Mouse (Mus musculus) limb, embryonic 14.5 days (tissue): ENCODE data around the gene Rom1. TPM values are rescaled to one million over a fixed set of nuclear protein-coding genes. Genes with fewer than 3 reads are reported as not detected.
A peak's percentile ranks its signal among the peaks of the same experiment; 100 is the strongest.

Experiments
- ATAC-seq: fragments of 200-750 bp; cut with Nextera tagmentation; 2 replicates; pipeline ENCODE4 v1.8.0; 2017; ENCODE audit warnings: low read depth, moderate number of reproducible peaks, moderate TSS enrichment; ENCODE audit not compliant: low FRiP score
- DNase-seq: peaks from one replicate; pipeline ENCODE4 v3.0.0-alpha.2; 2015; ENCODE audit warnings: low spot score
- H3K27ac ChIP-seq: fragments of 300-500 bp; sonication (generic); replicated peaks from 2 replicates; pipeline ENCODE4 v1.5.1; 2014; ENCODE audit warnings: low read depth, mild to moderate bottlenecking, low read length, moderate library complexity, mixed read lengths
- H3K27me3 ChIP-seq: fragments of 300-500 bp; sonication (generic); 2 replicates; pipeline ENCODE4 v1.6.1; 2014; ENCODE audit warnings: low read length, mixed read lengths; ENCODE audit not compliant: control insufficient read depth, insufficient read depth
- H3K36me3 ChIP-seq: fragments of 300-500 bp; sonication (generic); 2 replicates; pipeline ENCODE4 v1.6.1; 2014; ENCODE audit warnings: mild to moderate bottlenecking, low read length, moderate library complexity, mixed read lengths; ENCODE audit not compliant: control insufficient read depth, insufficient read depth
- H3K4me1 ChIP-seq: fragments of 300-500 bp; sonication (generic); 2 replicates; pipeline ENCODE4 v1.6.1; 2014; ENCODE audit warnings: antibody characterized with exemption, low read length, mixed read lengths; ENCODE audit not compliant: control insufficient read depth, insufficient read depth
- H3K4me2 ChIP-seq: fragments of 300-500 bp; sonication (generic); replicated peaks from 2 replicates; pipeline ENCODE4 v1.6.1; 2014; ENCODE audit warnings: low read depth, mild to moderate bottlenecking, low read length, moderate library complexity; ENCODE audit not compliant: severe bottlenecking
- H3K4me3 ChIP-seq: fragments of 300-500 bp; sonication (generic); replicated peaks from 2 replicates; pipeline ENCODE4 v1.5.1; 2014; ENCODE audit warnings: low read length
- H3K9ac ChIP-seq: fragments of 300-500 bp; sonication (generic); 2 replicates; pipeline ENCODE4 v1.6.1; 2014; ENCODE audit warnings: mild to moderate bottlenecking, low read depth, low read length, moderate library complexity; ENCODE audit not compliant: severe bottlenecking
- H3K9me3 ChIP-seq: fragments of 300-500 bp; sonication (generic); 2 replicates; pipeline ENCODE4 v1.6.1; 2016; ENCODE audit warnings: low read length; ENCODE audit not compliant: control insufficient read depth
- POLR2A ChIP-seq: fragments of 200-500 bp; IDR thresholded peaks from 2 replicates; pipeline ENCODE4 v1.8.0; 2012; ENCODE audit warnings: inconsistent platforms, mild to moderate bottlenecking, moderate library complexity, borderline replicate concordance; ENCODE audit not compliant: insufficient read depth, insufficient read length; ENCODE audit errors: extremely low read depth
- WGBS: fragments of 180-500 bp; shearing (Covaris S2); extraction: QIAGEN DNeasy Blood & Tissue Kit; methylation state at CpG from one replicate; pipeline ENCODE4 v1.1.7; 2014; 5-methylcytosine and 5-hydroxymethylcytosine counted together
- polyA plus RNA-seq, 2 experiments: library from polyadenylated mRNA; depleted of rRNA in 1 of 2; stranded (reverse) in 1 of 2; unstranded in 1 of 2; fragments of >200 nt; fragmentation: Nextera tagmentation in 1 of 2; extraction: Ambion mirVana in 1 of 2; gene quantifications; 2 replicates each; pipeline versions ENCODE4 v1.2.1 to v1.2.3; 2012 to 2014

Gene Rom1
- polyA plus RNA-seq, 2 experiments = 2.0 to 5.2 TPM

- Histone ChIP-seq H3K9ac (peak overlapping the region; percentile 97), H3K27me3 (no peaks in the 10 kb centered on the region), H3K36me3 (peaks cover 61% of the 10 kb centered on the region), H3K4me2 (peak overlapping the region; percentile 61), H3K4me1 (peaks cover 21% of the 10 kb centered on the region), H3K9me3 (no peaks in the 10 kb centered on the region), H3K4me3 (peak overlapping the region; percentile 91), H3K27ac (peak overlapping the region; percentile 94)
- DNase-seq (peak; percentile 47), ATAC-seq (peak; percentile 38)
- under 1% methylated on average over 36 of the region's 46 CpGs for WGBS
- no peak for TF ChIP-seq POLR2A
Measured at GRCm38 (mm10) chr19:8942276-8942964, 13.3 kb upstream of the Rom1 start.

GRCm38 (mm10) chr19:8941515-8942217, 12.5 kb upstream of the Rom1 start, which contains the start of gene Mta2:
Gene Mta2, plus strand, starts transcription at chr19:8941875.
- 2% methylated on average over 64 of the region's 64 CpGs for WGBS

GRCm38 (mm10) chr19:8941136-8941514, 12.0 kb upstream of the Rom1 start:
- peak overlapping the region; percentile 97 for H3K9ac ChIP-seq
- H3K4me2 ChIP-seq = peak overlapping the region; percentile 61
- peak overlapping the region; percentile 91 for H3K4me3 ChIP-seq
- ATAC-seq (no peak), DNase-seq (no peak)
- peaks cover 63% of the 10 kb centered on the region for H3K36me3 ChIP-seq
- 32% methylated on average over 10 of the region's 10 CpGs for WGBS
- H3K4me1 ChIP-seq = peaks cover 21% of the 10 kb centered on the region
- peak overlapping the region; percentile 94 for H3K27ac ChIP-seq
- TF ChIP-seq POLR2A = no peak
- H3K27me3 ChIP-seq = no peaks in the 10 kb centered on the region
- no peaks in the 10 kb centered on the region for H3K9me3 ChIP-seq

More at GRCm38 (mm10) chr19:8941515-8942217, 12.5 kb upstream of the Rom1 start, which contains the start of gene Mta2:
- H3K4me3 ChIP-seq = peak within 1 kb of the TSS; percentile 91
- peak within 1 kb of the TSS; percentile 94 for H3K27ac ChIP-seq
- H3K9me3 ChIP-seq = no peaks in the 10 kb centered on the region
- H3K9ac ChIP-seq = peak within 1 kb of the TSS; percentile 97
- TF ChIP-seq POLR2A = peak; percentile 81; the same call in 1 of the 2 replicates
- H3K4me1 ChIP-seq = peaks cover 21% of the 10 kb centered on the region
- peaks cover 62% of the 10 kb centered on the region for H3K36me3 ChIP-seq
- ATAC-seq (peak; percentile 93), DNase-seq (peak; percentile 97)
- H3K4me2 ChIP-seq = peak within 1 kb of the TSS; percentile 61
- no peaks in the 10 kb centered on the region for H3K27me3 ChIP-seq

GRCm38 (mm10) chr19:8940526-8941133, 11.5 kb upstream of the Rom1 start:
- no peaks in the 10 kb centered on the region for H3K9me3 ChIP-seq
- peak overlapping the region; percentile 94; the same call in 1 of the 2 replicates for H3K27ac ChIP-seq
- 70% methylated on average over 15 of the region's 15 CpGs for WGBS
- peaks cover 21% of the 10 kb centered on the region for H3K4me1 ChIP-seq
- TF ChIP-seq POLR2A = no peak
- ATAC-seq = no peak
- no peaks in the 10 kb centered on the region for H3K27me3 ChIP-seq
- peaks cover 62% of the 10 kb centered on the region for H3K36me3 ChIP-seq
- DNase-seq = no peak
- H3K9ac ChIP-seq = peak overlapping the region; percentile 97
- H3K4me3 ChIP-seq = peak overlapping the region; percentile 91; the same call in 1 of the 2 replicates
- peak overlapping the region; percentile 61; the same call in 1 of the 2 replicates for H3K4me2 ChIP-seq

GRCm38 (mm10) chr19:8936736-8937135, 7.6 kb upstream of the Rom1 start:
- no peak overlapping the region for H3K27ac ChIP-seq
- H3K36me3 ChIP-seq = peaks cover 70% of the 10 kb centered on the region
- no peak overlapping the region for H3K4me2 ChIP-seq
- H3K27me3 ChIP-seq = no peaks in the 10 kb centered on the region
- H3K4me1 ChIP-seq = peaks cover 7% of the 10 kb centered on the region; the same call in 1 of the 2 replicates
- WGBS = 88% methylated on average over 2 of the region's 2 CpGs
- TF ChIP-seq POLR2A = no peak
- H3K4me3 ChIP-seq = no peak overlapping the region
- H3K9me3 ChIP-seq = no peaks in the 10 kb centered on the region
- ATAC-seq (no peak), DNase-seq (no peak)
- H3K9ac ChIP-seq = no peak overlapping the region
